Mouse (Mus musculus): ENCODE results near the gene Xirp1. TPM values are rescaled to one million over a fixed set of nuclear protein-coding genes. Genes with fewer than 3 reads are reported as not detected.
A peak's percentile ranks its signal among the peaks of the same experiment; 100 is the strongest.

The Xirp1 gene
- polyA plus RNA-seq, 1 experiment, result not detected

DNA sequence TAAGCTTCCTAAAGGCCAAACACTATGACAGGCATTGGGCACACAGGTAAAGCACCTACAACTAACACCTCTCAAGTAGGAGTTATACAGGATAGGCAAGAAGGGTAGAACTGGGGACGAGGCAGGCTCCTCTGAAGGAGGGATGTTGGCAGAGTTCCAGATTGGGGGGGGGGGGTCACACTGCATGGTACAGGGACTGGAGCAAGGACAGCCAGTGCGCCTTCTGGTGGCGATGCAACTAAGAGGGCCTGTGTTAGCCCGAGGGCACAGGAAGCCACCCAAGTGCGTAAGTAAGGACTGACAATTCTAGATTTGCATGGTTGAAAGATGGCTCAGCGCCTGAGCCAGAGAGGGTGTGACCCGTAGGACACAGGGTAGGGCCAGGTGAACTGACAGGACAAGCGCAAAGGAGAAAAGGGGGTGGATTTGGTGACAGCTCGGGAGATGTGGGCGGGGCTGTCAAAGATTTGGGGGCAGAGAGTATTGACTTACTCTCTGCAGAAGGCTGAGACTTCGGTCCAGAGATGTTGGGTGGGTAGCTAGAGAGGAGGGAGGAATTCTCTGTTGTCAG is 41.1 kb downstream of the Xirp1 start:
- H3K4me1 ChIP-seq (ENCODE audit: control insufficient read depth, insufficient read depth, insufficient read length, low read length), result peaks cover 34% of the 10 kb centered on the region
- H3K4me3 ChIP-seq (ENCODE audit: low read depth, low read length), result peak overlapping the region; percentile 99
- WGBS, result under 1% methylated on average over 11 of the region's 11 CpGs

DNA sequence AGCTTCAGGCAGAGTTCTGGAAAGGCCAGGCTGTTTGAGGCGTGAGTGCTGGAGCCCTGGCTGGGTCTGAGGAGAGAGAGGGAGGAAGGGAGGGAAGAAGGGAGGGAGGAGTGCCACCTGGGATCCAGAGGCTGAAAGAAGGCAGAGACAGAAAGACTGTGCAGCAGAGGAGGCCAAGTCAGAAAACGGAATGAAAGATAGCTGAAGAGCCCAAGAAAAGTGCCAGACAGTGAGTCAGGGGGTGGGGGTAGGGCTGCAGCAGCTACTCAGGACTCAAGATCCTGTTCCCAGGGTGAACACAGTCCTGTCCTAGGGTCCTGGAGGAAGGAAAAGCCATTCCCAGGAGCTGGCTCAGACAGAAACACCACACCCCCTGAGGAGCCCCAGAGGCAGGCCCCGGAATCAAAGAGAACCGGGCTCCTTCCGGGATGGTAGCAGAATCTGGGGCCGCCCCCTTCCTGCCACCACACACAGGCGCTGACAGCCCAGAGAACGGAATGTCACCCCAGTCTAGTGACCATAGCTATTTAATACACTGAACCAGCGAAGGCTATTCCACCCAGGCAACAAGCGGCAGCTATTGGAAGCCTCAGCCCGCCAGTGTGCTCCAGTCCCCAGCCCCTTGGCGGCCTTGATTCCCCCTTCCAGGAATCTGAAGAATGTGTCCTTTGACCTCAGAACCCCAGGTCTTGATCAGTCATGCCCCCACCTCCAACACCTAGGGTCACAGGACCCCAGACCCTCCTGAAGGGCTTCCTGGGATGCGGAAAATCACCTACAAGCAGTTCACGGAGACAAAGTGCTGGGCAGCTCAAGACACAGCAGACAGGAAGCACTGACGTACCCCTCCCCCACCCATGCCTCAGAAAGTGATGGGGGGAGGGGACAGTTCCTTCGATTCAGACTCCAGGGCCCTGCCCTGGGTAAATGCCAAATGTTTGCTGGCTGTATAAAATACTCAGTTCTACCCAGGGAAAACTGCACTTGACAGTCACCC is 41.9 kb downstream of the Xirp1 start:
- H3K4me3 ChIP-seq (ENCODE audit: low read depth, low read length), result peak overlapping the region; percentile 65
- H3K27ac ChIP-seq (ENCODE audit: insufficient read depth, low read depth, low read length), result peak overlapping the region; percentile 95
- 4% methylated on average over 16 of the region's 16 CpGs for WGBS
- H3K4me1 ChIP-seq (ENCODE audit: control insufficient read depth, insufficient read depth, insufficient read length, low read length), result peaks cover 36% of the 10 kb centered on the region
- no peak for TF ChIP-seq CTCF (IDR thresholded peaks at IDR 0.05; ENCODE audit: extremely low read depth, insufficient read length, insufficient replicate concordance, low read depth, low read length)
- peak; percentile 28; the same call in 1 of the 2 replicates for TF ChIP-seq POLR2A (IDR thresholded peaks at IDR 0.05; ENCODE audit: low read depth, low read length)
- no peaks in the 10 kb centered on the region for H3K27me3 ChIP-seq (ENCODE audit: control insufficient read depth, insufficient read depth, low read length)
- no peaks in the 10 kb centered on the region for H3K36me3 ChIP-seq (ENCODE audit: control insufficient read depth, insufficient read depth, low read length)

More for the DNA sequence above, 41.1 kb downstream of the Xirp1 start:
- Histone ChIP-seq H3K36me3 (ENCODE audit: control insufficient read depth, insufficient read depth, low read length) (no peaks in the 10 kb centered on the region), H3K27me3 (ENCODE audit: control insufficient read depth, insufficient read depth, low read length) (no peaks in the 10 kb centered on the region), H3K27ac (ENCODE audit: insufficient read depth, low read depth, low read length) (peak overlapping the region; percentile 95)
- TF ChIP-seq CTCF (IDR thresholded peaks at IDR 0.05; ENCODE audit: extremely low read depth, insufficient read length, insufficient replicate concordance, low read depth, low read length), result no peak
- TF ChIP-seq POLR2A (IDR thresholded peaks at IDR 0.05; ENCODE audit: low read depth, low read length), result no peak

DNA sequence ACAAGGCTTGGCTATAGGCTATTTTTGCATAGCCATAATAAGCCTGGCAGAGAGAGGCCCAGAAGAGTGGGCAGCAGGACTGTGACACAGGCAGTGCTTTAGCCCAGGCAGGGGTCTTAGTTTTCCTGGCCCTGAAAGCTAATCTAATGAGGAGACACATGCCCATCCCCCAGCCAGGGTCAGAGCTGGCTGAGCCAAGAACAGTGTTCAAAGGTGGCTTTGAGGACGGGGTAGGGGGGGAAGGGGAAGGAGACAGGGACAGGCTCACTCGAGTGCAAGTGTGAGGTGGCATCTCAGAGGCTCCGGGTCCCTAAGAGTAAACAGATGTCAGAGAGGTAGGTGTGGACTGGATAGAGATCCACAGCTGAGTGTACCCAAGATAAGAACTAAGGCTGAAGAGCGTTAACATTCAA is 42.6 kb downstream of the Xirp1 start:
- no peaks in the 10 kb centered on the region for H3K36me3 ChIP-seq (ENCODE audit: control insufficient read depth, insufficient read depth, low read length)
- 4% methylated on average over 4 of the region's 4 CpGs for WGBS
- H3K27ac ChIP-seq (ENCODE audit: insufficient read depth, low read depth, low read length), result peak overlapping the region; percentile 95
- no peak for TF ChIP-seq CTCF (IDR thresholded peaks at IDR 0.05; ENCODE audit: extremely low read depth, insufficient read length, insufficient replicate concordance, low read depth, low read length)
- TF ChIP-seq POLR2A (IDR thresholded peaks at IDR 0.05; ENCODE audit: low read depth, low read length), result no peak
- no peaks in the 10 kb centered on the region for H3K27me3 ChIP-seq (ENCODE audit: control insufficient read depth, insufficient read depth, low read length)
- peaks cover 36% of the 10 kb centered on the region for H3K4me1 ChIP-seq (ENCODE audit: control insufficient read depth, insufficient read depth, insufficient read length, low read length)
- peak overlapping the region; percentile 65 for H3K4me3 ChIP-seq (ENCODE audit: low read depth, low read length)

DNA sequence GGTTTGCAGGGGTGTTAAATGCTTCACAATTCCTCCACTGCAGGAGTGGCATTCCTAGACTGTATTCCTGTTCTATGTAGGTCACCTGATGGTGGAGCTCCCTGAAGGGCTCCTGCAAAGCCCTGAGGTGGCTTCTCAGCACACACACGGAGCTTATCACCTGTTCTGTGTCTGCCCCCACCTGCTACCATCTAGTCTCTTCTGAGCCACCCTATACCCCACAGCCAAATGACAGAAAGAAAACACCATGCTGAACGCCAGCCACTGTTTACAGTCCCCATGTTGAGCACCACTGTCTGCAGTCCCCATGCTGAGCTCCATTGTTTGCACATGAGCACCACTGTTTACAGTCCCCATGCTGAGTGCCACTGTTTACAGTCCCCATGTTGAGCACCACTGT is 43.6 kb downstream of the Xirp1 start:
- WGBS, result 70% methylated on average over 2 of the region's 2 CpGs
- Histone ChIP-seq H3K27me3 (ENCODE audit: control insufficient read depth, insufficient read depth, low read length) (no peaks in the 10 kb centered on the region), H3K27ac (ENCODE audit: insufficient read depth, low read depth, low read length) (no peak overlapping the region), H3K36me3 (ENCODE audit: control insufficient read depth, insufficient read depth, low read length) (no peaks in the 10 kb centered on the region), H3K4me3 (ENCODE audit: low read depth, low read length) (no peak overlapping the region), H3K4me1 (ENCODE audit: control insufficient read depth, insufficient read depth, insufficient read length, low read length) (peaks cover 36% of the 10 kb centered on the region)
- TF ChIP-seq CTCF (IDR thresholded peaks at IDR 0.05; ENCODE audit: extremely low read depth, insufficient read length, insufficient replicate concordance, low read depth, low read length) (no peak), POLR2A (IDR thresholded peaks at IDR 0.05; ENCODE audit: low read depth, low read length) (no peak)

DNA sequence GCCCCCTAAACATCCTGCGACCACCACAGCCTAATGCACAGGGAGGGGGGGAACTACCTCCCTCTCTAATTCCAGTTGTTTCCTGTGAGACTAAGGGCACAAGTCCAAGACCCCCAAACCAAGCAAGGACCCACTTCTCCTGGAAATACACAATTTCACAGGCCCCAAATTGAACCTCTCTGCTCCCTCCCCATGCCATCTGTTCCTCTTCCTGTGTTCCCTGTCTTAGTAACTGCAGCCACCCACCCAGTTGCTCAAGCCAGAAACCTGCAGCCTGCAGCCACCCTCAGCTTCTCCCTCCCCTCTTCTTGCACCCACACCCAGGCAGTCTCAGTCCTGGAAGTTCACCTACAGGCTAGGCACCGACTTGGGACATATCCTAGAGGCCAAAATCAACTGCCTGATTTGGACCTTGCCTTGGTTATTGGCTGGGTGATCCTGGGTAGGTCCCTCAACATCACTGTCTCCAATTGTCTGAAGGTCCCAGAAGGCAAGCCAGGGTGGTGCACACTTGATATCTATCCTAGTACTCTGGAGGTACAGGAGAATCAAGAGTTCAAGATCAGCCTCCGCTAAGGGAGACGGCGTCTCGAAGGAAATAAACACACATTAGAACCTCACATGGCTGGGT is 44.5 kb downstream of the Xirp1 start:
- no peak for TF ChIP-seq POLR2A (IDR thresholded peaks at IDR 0.05; ENCODE audit: low read depth, low read length)
- no peak for TF ChIP-seq CTCF (IDR thresholded peaks at IDR 0.05; ENCODE audit: extremely low read depth, insufficient read length, insufficient replicate concordance, low read depth, low read length)
- Histone ChIP-seq H3K27ac (ENCODE audit: insufficient read depth, low read depth, low read length) (peak overlapping the region; percentile 7; the same call in 1 of the 2 replicates), H3K36me3 (ENCODE audit: control insufficient read depth, insufficient read depth, low read length) (peaks cover 3% of the 10 kb centered on the region), H3K4me1 (ENCODE audit: control insufficient read depth, insufficient read depth, insufficient read length, low read length) (peaks cover 31% of the 10 kb centered on the region), H3K4me3 (ENCODE audit: low read depth, low read length) (no peak overlapping the region), H3K27me3 (ENCODE audit: control insufficient read depth, insufficient read depth, low read length) (no peaks in the 10 kb centered on the region)
- 78% methylated on average over 6 of the region's 6 CpGs for WGBS

DNA sequence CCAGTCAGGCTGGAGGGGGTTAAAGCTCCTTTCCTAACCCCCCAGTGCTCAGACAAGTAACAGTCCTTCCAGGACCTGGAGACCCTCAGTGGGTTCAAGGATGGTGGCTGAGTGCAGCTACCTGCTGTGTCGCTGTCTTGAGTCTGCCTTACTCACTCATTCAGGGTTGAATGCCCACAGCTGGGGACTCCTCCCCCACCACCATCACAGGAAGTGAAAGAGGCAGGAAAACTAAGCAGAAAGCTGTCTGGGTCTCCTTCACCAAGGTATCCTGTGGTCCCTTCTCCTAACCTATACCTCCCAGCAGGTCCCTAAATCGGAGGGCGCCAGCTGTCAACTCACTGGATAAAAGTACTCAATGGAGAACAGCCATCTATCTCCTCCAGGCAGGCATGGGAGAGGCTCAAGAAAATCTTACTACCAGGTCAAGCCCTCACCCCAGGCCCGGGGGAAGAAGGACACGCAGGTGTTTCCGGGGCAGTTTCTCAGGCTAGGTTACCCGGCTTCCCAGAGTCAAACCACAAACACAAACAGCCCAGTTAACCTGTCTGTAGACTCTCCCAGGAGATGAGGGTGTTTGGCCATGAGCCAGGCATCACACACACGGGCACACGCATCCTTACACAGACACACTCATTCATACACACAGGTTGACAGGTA is 45.1 kb downstream of the Xirp1 start:
- H3K27ac ChIP-seq (ENCODE audit: insufficient read depth, low read depth, low read length), result no peak overlapping the region; the same call in none of the 2 replicates
- H3K4me3 ChIP-seq (ENCODE audit: low read depth, low read length), result peak overlapping the region; percentile 32; the same call in 1 of the 2 replicates
- 69% methylated on average over 9 of the region's 9 CpGs for WGBS
- H3K27me3 ChIP-seq (ENCODE audit: control insufficient read depth, insufficient read depth, low read length), result no peaks in the 10 kb centered on the region
- peaks cover 30% of the 10 kb centered on the region for H3K4me1 ChIP-seq (ENCODE audit: control insufficient read depth, insufficient read depth, insufficient read length, low read length)
- TF ChIP-seq POLR2A (IDR thresholded peaks at IDR 0.05; ENCODE audit: low read depth, low read length) (no peak), CTCF (IDR thresholded peaks at IDR 0.05; ENCODE audit: extremely low read depth, insufficient read length, insufficient replicate concordance, low read depth, low read length) (no peak)
- H3K36me3 ChIP-seq (ENCODE audit: control insufficient read depth, insufficient read depth, low read length), result peaks cover 10% of the 10 kb centered on the region
